Mouse (Mus musculus) inflammation-experienced regulatory T-cells, adult 16 weeks (primary cell): ENCODE results near the gene Rtl9. TPM values are rescaled to one million over a fixed set of nuclear protein-coding genes. Genes with fewer than 3 reads are reported as not detected.

ENCODE experiments used
- polyA plus RNA-seq: library from polyadenylated mRNA; unstranded; fragments of 100-300 nt; shearing (Covaris generic); gene quantifications from one replicate; pipeline ENCODE4 v1.2.1, GENCODE M21; 2017

Rtl9 gene
- not detected for polyA plus RNA-seq

GRCm38 (mm10) chrX:143099044-143099754 is at the start of gene Rtl9:
Gene Rtl9 (plus strand): TSS chrX:143099594.

Other genes starting within 250 kb of the Rtl9 start
- 1.5 TPM for gene Ammecr1, start 132.9 kb upstream of the Rtl9 start, polyA plus RNA-seq